In genomic region chr7:110391632-110392031, GRCm38 (mm10) we compare ENCODE assay signal across 17 mouse cellular contexts.
A peak's percentile ranks its signal among the peaks of the same experiment; 100 is the strongest.
DNase-seq lines count a peak whose midpoint lies in the region; ATAC-seq and TF ChIP-seq lines count a peak whose summit lies in the region.
"Had no signal": no experiment of that assay in that cellular context is flagged by ENCODE, and none has a peak within 500 bp of the region (broad histone marks: within the 10 kb centered on the region; RNA-seq: fewer than 3 reads in every experiment).

No protein-coding gene starts in this region.

- TF ChIP-seq RAD21 in MEL (IDR thresholded peaks at IDR 0.05; ENCODE audit: low read depth, low read length) = no peak

- no peak overlapping the region for H3K4me3 ChIP-seq in forebrain, embryonic 14.5 days (ENCODE audit: low read depth, low read length)
- no peak overlapping the region for H3K4me3 ChIP-seq in forebrain, embryonic 13.5 days
- no peak overlapping the region for H3K4me3 ChIP-seq in kidney, embryonic 15.5 days (replicated peaks)
- H3K4me3 ChIP-seq in MEL (ENCODE audit: control insufficient read depth in 1 of 2, insufficient read depth in 1 of 2, low read depth in 2 of 2, low read length in 2 of 2) = no peak overlapping the region
- H3K4me3 ChIP-seq: embryonic facial prominence, embryonic 13.5 days; forebrain, embryonic 12.5 days; gastrocnemius, adult 2 months; heart, embryonic 12.5 days; hindbrain, embryonic 12.5 days; intestine, embryonic 15.5 days had no signal

- no peak overlapping the region for H3K27ac ChIP-seq in forebrain, embryonic 14.5 days (ENCODE audit: low read depth, low read length)
- H3K27ac ChIP-seq in forebrain, embryonic 13.5 days = no peak overlapping the region
- H3K27ac ChIP-seq in kidney, embryonic 15.5 days = no peak overlapping the region
- H3K27ac ChIP-seq in MEL (ENCODE audit: control insufficient read depth, low read depth, low read length) = no peak overlapping the region
- H3K27ac ChIP-seq: embryonic facial prominence, embryonic 13.5 days; forebrain, embryonic 12.5 days; gastrocnemius, adult 2 months; hindbrain, embryonic 12.5 days; intestine, embryonic 15.5 days had no signal

- 92% methylated on average over 2 of the region's 2 CpGs for WGBS in forebrain, embryonic 14.5 days
- 95% methylated on average over 2 of the region's 2 CpGs for WGBS in forebrain, embryonic 13.5 days
- WGBS in kidney, embryonic 15.5 days = 88% methylated on average over 2 of the region's 2 CpGs

- H3K9me3 ChIP-seq in forebrain, embryonic 14.5 days (replicated peaks; ENCODE audit: control insufficient read depth, low read length) = no peaks in the 10 kb centered on the region
- no peaks in the 10 kb centered on the region for H3K9me3 ChIP-seq in forebrain, embryonic 13.5 days (replicated peaks)
- no peaks in the 10 kb centered on the region for H3K9me3 ChIP-seq in kidney, embryonic 15.5 days (replicated peaks)
- no peaks in the 10 kb centered on the region for H3K9me3 ChIP-seq in MEL (replicated peaks; ENCODE audit: insufficient read depth, low read length)
- H3K9me3 ChIP-seq: embryonic facial prominence, embryonic 13.5 days; forebrain, embryonic 12.5 days; heart, embryonic 12.5 days; hindbrain, embryonic 12.5 days; intestine, embryonic 15.5 days had no signal

- H3K4me2 ChIP-seq in forebrain, embryonic 14.5 days (ENCODE audit: low read length) = no peak overlapping the region
- no peak overlapping the region for H3K4me2 ChIP-seq in forebrain, embryonic 13.5 days
- H3K4me2 ChIP-seq in kidney, embryonic 15.5 days = no peak overlapping the region
- H3K4me2 ChIP-seq: embryonic facial prominence, embryonic 13.5 days; forebrain, embryonic 12.5 days; heart, embryonic 12.5 days; hindbrain, embryonic 12.5 days; intestine, embryonic 15.5 days had no signal

- no peak for TF ChIP-seq CTCF in MEL (IDR thresholded peaks at IDR 0.05 in 2 of 3, conservative IDR thresholded peaks at IDR 0.05 in 1 of 3; ENCODE audit: control insufficient read depth in 1 of 3, insufficient read depth in 1 of 3, low read depth in 2 of 3, low read length in 3 of 3, poor library complexity in 1 of 3, severe bottlenecking in 1 of 3)

- ATAC-seq in forebrain, embryonic 14.5 days = no peak
- ATAC-seq in forebrain, embryonic 13.5 days = no peak
- ATAC-seq in kidney, embryonic 15.5 days (replicated peaks; ENCODE audit: low FRiP score) = no peak
- ATAC-seq: intestine, embryonic 15.5 days had no signal

- H3K36me3 ChIP-seq in forebrain, embryonic 14.5 days (ENCODE audit: control insufficient read depth, insufficient read depth, low read length) = no peaks in the 10 kb centered on the region
- peaks cover 3% of the 10 kb centered on the region; the same call in 1 of the 2 replicates for H3K36me3 ChIP-seq in forebrain, embryonic 13.5 days (ENCODE audit: poor library complexity, severe bottlenecking)
- H3K36me3 ChIP-seq in kidney, embryonic 15.5 days = no peaks in the 10 kb centered on the region
- no peaks in the 10 kb centered on the region for H3K36me3 ChIP-seq in MEL (ENCODE audit: control insufficient read depth in 1 of 2, insufficient read depth in 2 of 2, low read length in 2 of 2)
- H3K36me3 ChIP-seq: embryonic facial prominence, embryonic 13.5 days; forebrain, embryonic 12.5 days; heart, embryonic 12.5 days; hindbrain, embryonic 12.5 days; intestine, embryonic 15.5 days had no signal

- TF ChIP-seq POLR2A in MEL (IDR thresholded peaks at IDR 0.05; ENCODE audit: control insufficient read depth in 1 of 2, insufficient read depth in 1 of 2, low read depth in 1 of 2, low read length in 2 of 2, poor library complexity in 1 of 2) = no peak

- no peak overlapping the region for H3K9ac ChIP-seq in forebrain, embryonic 14.5 days (ENCODE audit: low read length)
- H3K9ac ChIP-seq in forebrain, embryonic 13.5 days = no peak overlapping the region
- no peak overlapping the region for H3K9ac ChIP-seq in kidney, embryonic 15.5 days
- no peak overlapping the region for H3K9ac ChIP-seq in MEL (ENCODE audit: control insufficient read depth, low read depth, low read length, poor library complexity, severe bottlenecking)
- H3K9ac ChIP-seq: embryonic facial prominence, embryonic 13.5 days; forebrain, embryonic 12.5 days; heart, embryonic 12.5 days; hindbrain, embryonic 12.5 days; intestine, embryonic 15.5 days had no signal

- no peak for TF ChIP-seq EP300 in MEL (IDR thresholded peaks at IDR 0.05; ENCODE audit: low read depth in 1 of 2, low read length in 2 of 2)

- peak; percentile 27 for DNase-seq in forebrain, embryonic 14.5 days (ENCODE audit: low spot score)
- DNase-seq in kidney, postnatal 14 days = peak; percentile 20
- DNase-seq in MEL (ENCODE audit: low read depth, low spot score) = peak; percentile 36
- DNase-seq in adipocyte (ENCODE audit: low spot score) = peak; percentile 2
- DNase-seq: adrenal gland, postnatal 10 days; cerebellum, adult 11 months; cerebellum, adult 8-10 months; gastrocnemius, adult 2 months; gastrocnemius, postnatal 25 days had no signal

- no peaks in the 10 kb centered on the region for H3K79me2 ChIP-seq in MEL (ENCODE audit: control insufficient read depth, insufficient read depth, low read length, poor library complexity)

- H3K4me1 ChIP-seq in forebrain, embryonic 14.5 days (ENCODE audit: control insufficient read depth, insufficient read depth, low read length) = no peaks in the 10 kb centered on the region
- peaks cover 11% of the 10 kb centered on the region; the same call in 1 of the 2 replicates for H3K4me1 ChIP-seq in forebrain, embryonic 13.5 days
- H3K4me1 ChIP-seq in kidney, embryonic 15.5 days = no peaks in the 10 kb centered on the region
- no peaks in the 10 kb centered on the region for H3K4me1 ChIP-seq in MEL (ENCODE audit: control insufficient read depth in 1 of 2, insufficient read depth in 2 of 2, low read length in 2 of 2)
- H3K4me1 ChIP-seq: intestine, embryonic 15.5 days had no signal

- no peaks in the 10 kb centered on the region for H3K27me3 ChIP-seq in forebrain, embryonic 14.5 days (replicated peaks; ENCODE audit: control insufficient read depth, insufficient read depth, low read length)
- H3K27me3 ChIP-seq in forebrain, embryonic 13.5 days = no peaks in the 10 kb centered on the region
- no peaks in the 10 kb centered on the region for H3K27me3 ChIP-seq in kidney, embryonic 15.5 days
- H3K27me3 ChIP-seq in MEL (ENCODE audit: control insufficient read depth in 1 of 2, insufficient read depth in 2 of 2, low read length in 2 of 2) = no peaks in the 10 kb centered on the region
- H3K27me3 ChIP-seq: CH12.LX; embryonic facial prominence, embryonic 13.5 days; forebrain, embryonic 12.5 days; heart, embryonic 12.5 days; hindbrain, embryonic 12.5 days; intestine, embryonic 15.5 days had no signal

TF ChIP-seq in MEL, 35 proteins besides CTCF, POLR2A, EP300 and RAD21:
- TF ChIP-seq ZNF384 (IDR thresholded peaks at IDR 0.05; ENCODE audit: low read depth, low read length) (peak; percentile 72), NELFE (IDR thresholded peaks at IDR 0.05; ENCODE audit: low read depth, low read length) (no peak)
TF ChIP-seq in MEL: peak in this region for 1.
